Mouse (Mus musculus): ENCODE data around the gene Ass1.

The Ass1 gene

GRCm38 (mm10) chr2:31489166-31489565, 19.2 kb downstream of the Ass1 start:
- DNase-seq (ENCODE audit: low spot score in 2 of 2), result no peak

DNA sequence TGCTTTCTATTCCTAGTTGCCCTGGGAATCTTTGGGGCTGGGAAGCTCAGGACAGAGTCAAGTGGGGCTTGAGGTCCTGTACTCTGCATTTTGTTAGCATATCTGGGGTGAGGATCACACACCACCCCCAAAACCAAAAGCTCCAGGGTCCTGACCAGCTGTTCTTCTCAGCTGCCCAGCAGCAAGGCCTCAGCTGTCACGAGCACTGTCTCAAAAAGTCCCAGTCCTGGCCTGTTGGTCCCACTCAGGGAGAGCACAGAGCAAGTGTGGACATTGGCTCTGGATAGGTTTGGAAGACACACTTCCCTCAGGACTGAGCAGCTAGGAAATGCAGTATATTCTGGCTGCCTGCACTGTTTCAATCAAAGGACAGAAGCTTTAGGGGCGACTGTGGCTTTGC, 20.5 kb downstream of the Ass1 start:
- no peak for DNase-seq (ENCODE audit: low spot score in 2 of 2)

DNA sequence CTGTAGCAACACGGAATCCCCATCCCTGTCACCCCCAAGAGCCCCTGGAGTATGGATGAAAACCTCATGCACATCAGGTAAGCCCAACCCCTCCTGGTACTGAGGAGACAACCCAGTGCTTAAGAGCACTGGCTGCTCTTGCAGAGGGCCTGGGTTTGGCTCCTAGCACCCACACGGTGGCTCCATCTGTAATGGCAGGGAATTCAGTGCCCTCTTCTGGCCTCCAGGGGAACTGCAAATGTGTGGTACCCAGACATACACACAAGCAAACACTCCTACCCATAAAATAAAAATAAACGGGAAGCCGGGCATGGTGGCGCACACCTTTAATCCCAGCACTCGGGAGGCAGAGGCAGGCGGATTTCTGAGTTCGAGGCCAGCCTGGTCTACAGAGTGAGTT, 22.3 kb downstream of the Ass1 start:
- no peak for DNase-seq (ENCODE audit: low spot score in 2 of 2)

DNA sequence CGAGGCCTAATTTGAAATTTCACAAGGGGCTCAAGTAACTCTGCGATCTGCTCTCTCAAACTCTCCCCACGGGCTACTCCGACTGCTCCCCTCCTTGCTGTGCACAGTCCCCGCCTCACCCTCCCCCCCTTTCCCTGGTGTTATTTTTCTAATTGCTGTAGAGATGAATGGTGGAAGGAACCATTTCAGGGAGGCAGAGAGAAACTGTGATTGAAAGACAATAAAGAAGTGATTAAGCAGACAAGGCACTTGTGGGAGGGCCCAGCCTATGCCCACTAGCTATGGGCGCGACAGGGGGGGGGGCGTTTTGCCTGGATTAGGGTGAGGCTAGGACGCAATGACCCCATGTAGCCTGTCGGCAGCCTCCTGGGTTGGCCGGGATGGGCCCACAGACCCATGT, 23.2 kb downstream of the Ass1 start:
- no peak for DNase-seq (ENCODE audit: low spot score in 2 of 2)

DNA sequence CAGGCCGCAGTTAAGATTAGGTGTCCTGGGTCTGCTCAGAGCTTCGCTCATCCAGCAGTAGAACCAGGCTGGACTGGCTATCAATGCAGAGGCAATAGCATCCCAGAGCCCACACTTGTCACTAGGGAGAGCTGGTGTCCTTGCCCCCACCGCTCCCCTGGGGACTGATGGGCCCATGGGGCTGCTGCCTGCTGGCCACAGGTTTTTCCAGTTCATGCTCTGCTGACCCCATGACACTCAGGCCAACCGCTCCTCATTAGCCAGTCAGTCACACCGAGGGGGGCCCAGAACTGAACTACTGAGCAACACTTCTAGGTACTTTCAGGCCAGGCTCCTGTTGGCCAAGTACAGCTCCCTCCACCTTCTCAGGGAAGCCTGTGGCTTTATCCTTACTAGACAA, 24.3 kb downstream of the Ass1 start:
- no peak for DNase-seq (ENCODE audit: low spot score in 2 of 2)

GRCm38 (mm10) chr2:31495046-31495476, 25.1 kb downstream of the Ass1 start:
- no peak for DNase-seq (ENCODE audit: low spot score in 2 of 2)

GRCm38 (mm10) chr2:31496141-31496540, 26.1 kb downstream of the Ass1 start:
- peak in 1 of 2 experiments; percentile 28 for DNase-seq (ENCODE audit: low spot score in 2 of 2)

- DNase-seq (ENCODE audit: low spot score in 2 of 2), result no peak
These were observed 27.1 kb downstream of the Ass1 start for GRCm38 (mm10) chr2:31497113-31497512.

DNA sequence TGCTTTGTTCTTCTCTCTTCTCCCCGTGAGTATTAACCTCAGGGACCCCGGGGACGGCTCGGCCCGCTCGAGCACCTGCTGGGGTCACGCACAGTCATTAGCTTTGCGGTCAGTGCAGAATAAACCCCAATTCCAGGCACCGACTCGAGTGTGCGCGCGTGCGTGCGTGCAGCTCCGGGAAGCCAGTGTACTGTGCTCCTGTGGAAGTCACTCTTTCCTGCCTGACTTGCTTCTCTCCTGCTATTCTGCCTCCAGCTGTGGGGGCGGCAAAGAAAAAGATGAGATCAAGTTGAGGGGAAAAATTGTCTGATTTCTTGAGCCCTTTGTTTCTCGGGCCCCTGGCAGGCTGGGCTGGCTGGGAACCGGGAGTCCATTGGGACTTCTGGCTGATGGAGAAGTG, 27.6 kb downstream of the Ass1 start:
- peak; percentile 22 for DNase-seq (ENCODE audit: low spot score in 2 of 2)

DNA sequence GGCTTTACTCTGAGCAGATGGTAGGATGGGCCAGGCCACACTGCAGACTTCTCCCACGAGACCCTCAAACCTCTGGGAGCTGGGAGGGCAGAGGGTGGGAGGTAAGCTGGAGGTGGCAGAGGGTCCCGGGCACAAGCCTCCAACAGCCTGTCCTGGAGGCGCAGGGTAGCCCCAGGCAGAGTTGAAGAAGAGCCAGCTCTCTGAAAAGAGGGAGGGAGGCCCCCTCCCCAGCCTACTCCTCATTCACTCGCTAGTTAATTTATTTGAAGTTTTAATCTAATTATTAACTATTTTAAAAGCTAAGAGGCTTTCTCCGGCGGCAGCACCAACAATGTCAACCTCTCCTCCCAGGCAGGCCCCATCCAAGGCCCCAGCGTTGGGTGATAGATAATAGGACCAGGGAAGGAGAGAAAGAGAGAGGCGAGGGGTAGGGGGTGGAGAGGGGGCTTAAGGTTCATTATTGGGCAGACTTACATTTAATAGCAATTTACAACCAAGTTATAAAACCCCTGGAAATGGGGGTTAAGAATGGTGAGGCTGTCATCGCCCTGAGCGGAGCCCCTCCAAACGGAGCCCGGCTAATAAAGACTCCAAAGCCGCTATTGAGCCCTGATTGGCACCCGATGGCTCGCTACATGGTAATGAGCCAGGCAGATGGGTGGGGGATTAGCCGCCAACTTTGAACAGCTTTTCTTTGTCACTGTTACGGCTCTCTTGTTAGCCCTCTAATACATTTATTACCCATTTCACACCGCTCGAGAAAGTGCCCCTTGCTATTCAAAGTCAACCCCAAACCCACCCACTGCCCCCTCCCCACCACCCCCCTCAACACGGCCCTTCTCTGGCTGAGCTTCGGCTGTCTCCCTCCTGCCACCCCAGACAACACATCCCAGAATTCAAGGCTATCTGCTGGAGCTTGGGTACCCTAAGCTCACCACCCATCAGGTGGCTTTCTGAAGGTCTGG, 29.6 kb downstream of the Ass1 start:
- DNase-seq (ENCODE audit: low spot score in 2 of 2), result no peak

DNA sequence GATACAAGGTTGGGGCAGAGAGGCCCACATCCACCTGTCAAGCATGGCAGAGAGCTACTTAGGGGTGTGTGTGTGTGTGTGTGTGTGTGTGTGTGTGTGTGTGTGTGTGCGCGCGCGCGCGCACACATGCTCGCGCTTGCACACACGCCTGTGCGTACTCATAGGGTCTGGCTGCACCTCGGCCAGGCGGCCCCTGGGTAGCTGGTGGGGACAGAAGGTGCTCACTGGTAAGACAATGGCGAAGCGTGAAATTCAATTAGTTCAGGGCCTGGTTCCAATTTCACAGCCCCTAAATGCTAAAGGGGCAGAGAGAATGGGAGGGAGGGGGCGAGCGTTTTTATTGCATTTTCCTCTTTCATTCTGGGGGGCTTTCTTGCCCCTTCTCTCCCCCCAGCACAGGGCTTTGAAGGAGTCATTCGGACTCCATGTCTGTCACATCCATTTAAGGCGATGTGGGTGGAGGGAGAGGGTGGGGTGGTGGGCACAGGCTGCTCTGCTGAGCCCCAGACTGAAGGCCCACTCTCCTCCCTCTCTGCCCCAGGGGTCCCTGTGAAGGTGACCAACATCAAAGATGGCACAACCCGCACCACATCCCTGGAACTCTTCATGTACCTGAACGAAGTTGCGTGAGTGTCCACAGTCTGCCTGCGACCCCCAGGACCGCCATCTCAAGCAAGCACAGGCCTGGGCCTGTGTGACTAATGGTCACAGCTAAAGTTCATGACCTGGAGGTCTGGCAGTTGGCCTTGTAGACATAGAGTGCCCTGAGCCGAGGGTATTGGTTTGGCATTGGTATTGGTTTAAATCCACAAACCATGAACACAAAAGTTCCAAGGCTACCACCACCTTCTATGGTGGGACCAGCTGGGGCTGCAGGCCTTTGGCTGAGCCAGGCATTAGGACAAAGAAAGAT, 30.5 kb downstream of the Ass1 start:
- DNase-seq (ENCODE audit: low spot score in 2 of 2), result no peak

- no peak for DNase-seq (ENCODE audit: low spot score in 2 of 2)
These were observed 31.6 kb downstream of the Ass1 start for GRCm38 (mm10) chr2:31501448-31502130.

GRCm38 (mm10) chr2:31502616-31503522, 32.9 kb downstream of the Ass1 start:
- DNase-seq (ENCODE audit: low spot score in 2 of 2), result no peak

GRCm38 (mm10) chr2:31505472-31505871, 35.5 kb downstream of the Ass1 start:
- DNase-seq (ENCODE audit: low spot score in 2 of 2), result no peak

- DNase-seq (ENCODE audit: low spot score in 2 of 2), result no peak
These were observed 38.8 kb downstream of the Ass1 start for GRCm38 (mm10) chr2:31508851-31509250.

GRCm38 (mm10) chr2:31511316-31511715, 41.3 kb downstream of the Ass1 start:
- no peak for DNase-seq (ENCODE audit: low spot score in 2 of 2)

DNA sequence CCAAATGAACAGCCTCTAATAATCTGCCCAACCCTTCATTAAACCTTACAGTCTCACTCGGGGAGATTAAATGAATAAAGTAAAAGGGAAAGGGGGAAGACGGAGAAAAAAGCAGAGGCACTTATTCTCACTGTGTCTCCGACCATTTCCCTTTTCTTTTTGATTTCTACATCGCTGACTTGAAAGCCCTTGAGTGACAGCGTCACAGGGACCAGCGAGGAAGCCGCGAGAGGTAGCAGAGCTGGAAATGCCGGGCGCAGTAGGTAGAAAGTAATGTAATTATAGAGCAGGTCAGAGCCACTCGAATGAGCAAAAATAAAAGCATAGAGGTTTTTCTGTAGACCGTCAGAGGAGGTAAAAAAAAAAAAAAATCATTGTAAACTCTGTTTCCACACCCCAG, 46.5 kb downstream of the Ass1 start:
- no peak for DNase-seq (ENCODE audit: low spot score in 2 of 2)

- no peak for DNase-seq (ENCODE audit: low spot score in 2 of 2)
These were observed 51.9 kb downstream of the Ass1 start for GRCm38 (mm10) chr2:31521800-31522335.

- no peak for DNase-seq (ENCODE audit: low spot score in 2 of 2)
These were observed 54.6 kb downstream of the Ass1 start for GRCm38 (mm10) chr2:31524641-31525040.

DNA sequence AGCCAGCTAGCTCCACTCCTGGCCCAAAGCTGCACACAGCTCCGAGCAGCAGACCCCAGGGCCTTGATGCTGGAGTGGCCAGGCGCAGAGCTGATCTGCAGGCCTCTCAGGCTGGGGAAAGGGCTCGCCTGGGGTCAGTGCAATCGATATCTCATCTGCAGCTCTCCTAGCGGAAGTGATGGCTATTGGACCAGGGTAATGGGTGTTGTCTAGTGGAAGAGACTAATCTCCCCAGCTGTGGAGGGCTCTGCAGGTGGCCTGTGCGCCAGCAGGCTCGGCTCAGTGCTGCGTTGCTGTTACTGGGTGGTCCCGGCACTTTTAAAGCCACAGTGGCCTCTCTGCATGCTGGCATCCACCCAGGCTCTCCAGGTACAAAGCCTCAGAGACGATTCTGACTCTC, 55.8 kb downstream of the Ass1 start:
- no peak for DNase-seq (ENCODE audit: low spot score in 2 of 2)

GRCm38 (mm10) chr2:31530201-31530600, 60.2 kb downstream of the Ass1 start:
- DNase-seq (ENCODE audit: low spot score in 2 of 2), result no peak

Measured in right cerebral cortex, adult 2 months (tissue).